Mouse (Mus musculus) ES-CJ7 (cell line): ENCODE measurements around the gene Zfp541.

Experiments used
- DNase-seq: peaks from one replicate; pipeline ENCODE4 v3.0.0; 2011; ENCODE audit warnings: low read depth, low spot score

Zfp541 gene

GRCm38 (mm10) chr7:16044531-16044930, 17.1 kb upstream of the Zfp541 start:
- DNase-seq: no peak

DNA sequence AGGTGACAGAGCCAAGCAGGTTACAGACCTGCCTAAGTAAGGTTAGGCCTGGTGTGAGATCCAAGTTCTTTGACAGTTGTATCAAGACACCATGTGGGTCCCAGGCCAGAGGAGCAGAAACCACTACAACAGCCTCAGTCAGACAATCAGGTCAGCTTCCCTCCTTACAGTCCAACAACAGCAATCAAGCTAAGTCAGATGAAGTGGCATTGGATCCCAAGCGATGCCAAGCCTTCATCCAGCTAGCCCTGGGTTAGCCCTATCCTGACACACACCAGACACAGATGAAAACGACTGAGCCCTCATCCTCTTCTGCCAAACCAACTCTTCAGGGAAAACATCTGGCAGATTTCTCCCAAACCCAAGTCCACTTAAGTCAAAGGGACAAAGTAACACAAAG, 16.1 kb upstream of the Zfp541 start:
- no peak for DNase-seq

GRCm38 (mm10) chr7:16046101-16046480, 15.5 kb upstream of the Zfp541 start:
- DNase-seq: peak; percentile 74

DNA sequence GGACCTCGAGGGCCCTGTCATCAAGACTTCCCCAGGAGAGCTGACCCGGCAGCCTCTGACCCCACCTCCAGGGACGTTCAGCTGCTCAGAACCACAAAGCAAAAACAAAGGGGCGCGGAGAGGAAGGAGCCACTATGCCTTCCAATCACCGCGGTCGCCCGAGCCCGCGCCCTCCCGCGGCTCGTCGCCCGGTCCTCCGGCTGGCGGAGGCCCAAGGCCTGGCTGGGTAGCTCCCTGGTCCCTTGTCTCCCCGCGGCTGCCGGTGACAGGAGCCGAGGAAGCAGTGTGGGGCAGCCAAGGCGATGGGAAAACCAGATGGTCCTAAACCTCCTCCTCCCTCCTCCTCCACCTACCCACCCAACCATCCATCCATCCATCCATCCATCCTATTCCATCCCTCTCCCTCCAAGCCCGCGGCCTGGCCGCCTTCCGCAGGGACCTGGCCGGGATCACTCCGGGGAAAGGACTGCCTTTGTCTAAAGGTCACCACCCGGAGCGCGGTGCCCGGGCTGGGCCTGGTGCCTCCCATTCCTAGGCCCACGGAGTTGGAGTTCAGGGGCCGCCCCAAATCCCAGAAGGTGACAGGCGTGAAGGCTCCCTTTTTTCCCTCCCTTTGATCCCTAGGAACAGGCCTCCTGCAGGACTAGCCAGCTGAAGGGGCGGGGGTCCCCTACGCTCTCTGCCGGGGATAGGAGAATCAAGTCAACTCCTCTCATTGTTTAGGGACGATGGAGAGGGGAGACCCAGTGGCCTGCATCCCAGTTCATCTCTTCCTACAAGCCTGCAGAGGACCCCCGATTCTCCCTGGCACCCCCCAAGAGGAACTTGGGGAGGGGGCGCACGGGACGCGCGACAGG, 14.9 kb upstream of the Zfp541 start:
- no peak for DNase-seq

DNA sequence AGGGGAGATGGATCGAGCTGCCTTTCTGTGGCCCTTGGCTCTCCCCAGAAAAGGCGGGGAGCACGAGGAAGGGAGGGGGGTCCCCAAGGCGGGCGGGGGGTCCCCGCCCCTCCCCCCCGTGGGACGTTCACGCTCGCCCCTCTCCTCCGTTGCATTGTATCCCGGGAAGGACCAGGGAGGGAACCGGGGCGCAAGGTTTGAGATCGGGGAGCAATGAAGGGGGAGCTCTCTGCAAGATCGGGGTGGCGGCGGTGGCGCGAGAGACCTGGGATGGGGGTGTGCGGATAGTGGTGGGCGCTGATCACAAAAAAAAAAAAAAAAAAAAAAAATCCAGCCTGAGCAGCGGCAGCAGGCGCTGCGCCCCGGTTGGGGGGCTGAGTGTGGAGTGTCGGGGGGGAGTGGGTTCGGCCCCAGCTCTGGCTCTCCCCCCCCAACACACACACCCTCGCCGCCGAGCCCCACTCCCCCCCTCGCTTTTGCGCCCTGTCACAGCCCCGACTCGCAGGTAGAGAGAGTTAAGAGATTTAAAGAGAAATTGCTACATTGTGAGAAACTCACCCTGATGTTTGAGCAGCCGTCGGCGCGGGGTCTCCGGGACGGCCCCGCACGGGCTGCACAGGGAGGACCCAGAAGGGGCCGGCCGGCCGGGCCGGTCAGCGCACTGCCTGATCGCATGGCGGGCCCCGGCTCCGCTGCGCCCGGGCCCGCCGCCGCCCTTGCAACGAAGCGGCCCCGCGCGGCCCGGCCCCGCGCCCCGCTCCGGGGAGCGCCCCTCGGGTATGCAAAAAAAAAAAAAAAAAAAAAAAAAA, 14.1 kb upstream of the Zfp541 start, which contains the start of gene Bicra:
Bicra (minus strand) TSS at position 584 of the 809 bp plus-strand sequence.
- peak; percentile 75 for DNase-seq

DNA sequence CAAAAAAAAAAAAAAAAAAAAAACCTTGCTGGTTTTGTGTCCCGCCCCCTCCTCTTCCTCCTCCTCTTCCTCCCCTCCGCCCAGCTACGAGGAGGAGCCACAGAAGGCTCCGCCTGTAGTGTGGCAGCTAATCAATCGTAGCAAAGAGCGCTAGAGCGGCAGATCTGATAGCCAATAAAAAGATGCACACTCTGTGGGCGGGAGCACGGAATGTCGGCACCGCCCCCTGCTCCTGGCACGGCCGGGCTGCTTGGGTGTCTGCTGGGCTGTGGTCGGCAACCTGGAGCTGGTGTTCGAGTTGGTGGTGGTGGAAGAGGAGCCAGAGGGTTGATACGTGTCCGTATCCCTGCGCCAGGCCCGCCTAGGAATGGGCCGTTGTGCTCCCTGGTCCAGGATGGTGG, 13.4 kb upstream of the Zfp541 start:
- peak; percentile 98 for DNase-seq

- peak; percentile 18 for DNase-seq
Measured at GRCm38 (mm10) chr7:16048675-16049575, 12.7 kb upstream of the Zfp541 start.

DNA sequence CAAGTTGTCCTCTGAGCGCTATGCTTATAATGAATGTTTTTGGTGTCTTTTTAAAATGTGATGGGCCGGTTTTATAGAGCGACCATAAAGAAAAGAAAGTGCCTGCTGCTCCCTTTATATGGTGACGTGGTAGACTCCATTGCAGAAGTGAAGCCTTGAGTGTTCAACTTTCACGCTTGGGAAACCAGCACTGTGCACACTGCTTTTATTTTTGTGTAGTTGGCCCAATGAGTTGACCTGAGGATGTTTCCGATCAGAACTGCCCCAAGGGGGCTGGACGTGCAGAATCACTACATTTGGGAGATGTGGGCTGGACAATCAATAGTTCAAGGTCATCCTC, 12.1 kb upstream of the Zfp541 start:
- DNase-seq: no peak

DNA sequence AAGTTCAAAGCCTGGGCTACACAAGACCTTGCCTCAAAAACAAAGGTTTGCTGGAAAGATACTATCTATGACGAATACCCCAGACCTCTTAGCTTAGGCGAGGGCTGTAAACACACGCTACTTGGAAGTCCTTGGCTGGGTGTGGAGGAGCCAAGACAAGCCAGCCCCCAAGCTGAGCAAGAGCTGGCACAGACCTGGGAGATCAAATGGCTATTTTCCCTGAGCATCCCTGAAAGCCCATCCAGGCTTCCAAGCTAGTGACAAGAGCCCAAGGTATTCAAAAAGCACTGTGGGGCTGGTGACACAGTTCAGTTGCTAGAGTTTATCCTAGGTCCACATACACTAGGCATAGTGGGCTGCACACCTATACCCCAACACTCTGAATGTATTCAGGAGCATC, 11.0 kb upstream of the Zfp541 start:
- no peak for DNase-seq

DNA sequence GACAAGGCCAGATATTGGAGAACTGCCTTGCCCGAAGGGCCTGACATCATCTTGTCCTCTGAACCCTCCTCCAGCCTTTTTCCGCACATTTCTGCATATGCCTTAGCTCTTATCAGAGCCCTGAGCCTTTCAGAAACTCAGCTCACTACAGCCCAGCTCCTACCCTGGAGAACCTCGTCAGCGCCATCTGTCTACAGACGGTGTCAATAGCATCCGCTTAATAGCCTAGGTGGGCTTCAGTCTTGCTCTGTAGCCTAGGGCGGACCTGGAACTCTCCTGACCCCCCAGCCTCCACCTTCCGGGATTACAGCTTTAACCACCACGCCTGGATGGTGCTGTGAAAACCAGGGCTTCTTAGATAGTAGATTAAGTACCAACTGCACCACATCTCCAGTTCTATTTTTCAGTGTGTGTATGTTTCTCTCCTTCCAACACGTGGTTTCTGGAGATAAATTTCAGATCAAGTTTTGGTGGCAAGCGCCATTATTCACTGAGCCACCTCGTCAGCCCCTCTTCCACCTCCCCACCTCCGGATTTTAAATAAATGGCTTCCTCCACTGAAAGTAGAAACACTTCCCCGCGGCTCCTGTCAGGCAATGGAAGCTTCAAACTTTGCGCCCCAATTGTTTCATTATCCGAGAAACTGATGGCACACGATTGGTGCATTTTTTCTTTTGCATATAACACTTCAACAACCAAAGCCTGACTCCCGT, 9.6 kb upstream of the Zfp541 start:
- peak; percentile 92 for DNase-seq

- peak; percentile 98 for DNase-seq
Measured at GRCm38 (mm10) chr7:16052684-16053083, 8.9 kb upstream of the Zfp541 start.

DNA sequence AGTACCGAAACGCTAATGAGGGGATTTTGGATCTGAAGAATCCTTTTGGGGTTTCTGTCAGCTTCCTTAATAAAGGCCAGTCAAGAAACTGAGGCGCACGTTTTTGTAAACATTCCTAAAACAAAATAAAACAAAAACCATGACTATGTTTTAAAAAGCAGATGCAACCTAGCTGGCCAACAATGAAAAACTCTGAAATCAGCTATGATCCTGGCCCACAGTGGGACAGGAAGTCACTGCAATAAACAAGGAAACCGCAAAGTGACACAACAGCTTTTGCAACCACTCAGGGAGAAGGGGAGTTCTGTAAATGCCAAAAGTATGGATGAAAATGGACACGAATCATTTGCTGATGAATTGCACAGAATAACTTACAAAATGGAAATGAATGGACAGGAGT, 8.5 kb upstream of the Zfp541 start:
- DNase-seq: no peak

GRCm38 (mm10) chr7:16054966-16055365, 6.6 kb upstream of the Zfp541 start:
- DNase-seq: no peak

GRCm38 (mm10) chr7:16055665-16056064, 5.9 kb upstream of the Zfp541 start:
- DNase-seq: no peak

- DNase-seq: peak; percentile 44
Measured at GRCm38 (mm10) chr7:16056459-16057135, 5.0 kb upstream of the Zfp541 start.

DNA sequence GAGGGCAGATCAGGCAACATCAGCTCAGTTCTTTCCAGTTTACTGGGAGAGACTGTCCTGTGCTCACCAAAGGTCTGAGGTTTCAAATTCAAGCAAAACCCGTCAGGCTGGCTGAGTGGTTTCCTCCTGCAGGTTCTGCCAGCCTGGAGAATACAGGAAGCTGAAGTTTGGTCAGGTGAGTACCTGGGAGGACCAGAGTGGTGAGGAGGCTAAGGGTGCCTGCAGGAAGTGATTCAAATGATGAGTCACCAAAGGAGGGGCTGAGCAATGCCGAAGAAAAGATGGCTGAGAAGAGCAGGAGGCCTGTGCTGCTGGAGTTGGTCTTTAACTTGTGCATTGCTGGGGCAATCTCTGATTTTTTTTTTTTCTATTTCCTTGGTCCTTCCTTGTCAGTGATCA, 4.5 kb upstream of the Zfp541 start:
- DNase-seq: no peak

DNA sequence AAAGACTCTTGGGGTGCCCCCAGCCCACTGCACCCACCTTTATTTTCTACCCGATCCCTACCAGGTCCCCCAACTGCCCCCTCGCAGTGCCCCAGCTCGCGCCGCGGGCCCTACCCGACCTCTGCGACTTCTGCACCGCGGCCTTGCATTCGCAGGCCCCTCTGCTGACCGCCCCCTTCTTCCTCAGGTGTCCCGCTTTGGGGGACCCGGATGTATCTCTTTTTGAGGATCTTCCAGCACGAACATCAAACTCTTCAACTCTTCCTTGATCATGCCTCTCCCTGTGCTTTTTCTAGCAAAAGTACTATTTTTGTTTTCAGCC, 446 bp downstream of the Zfp541 start:
- DNase-seq: no peak

DNA sequence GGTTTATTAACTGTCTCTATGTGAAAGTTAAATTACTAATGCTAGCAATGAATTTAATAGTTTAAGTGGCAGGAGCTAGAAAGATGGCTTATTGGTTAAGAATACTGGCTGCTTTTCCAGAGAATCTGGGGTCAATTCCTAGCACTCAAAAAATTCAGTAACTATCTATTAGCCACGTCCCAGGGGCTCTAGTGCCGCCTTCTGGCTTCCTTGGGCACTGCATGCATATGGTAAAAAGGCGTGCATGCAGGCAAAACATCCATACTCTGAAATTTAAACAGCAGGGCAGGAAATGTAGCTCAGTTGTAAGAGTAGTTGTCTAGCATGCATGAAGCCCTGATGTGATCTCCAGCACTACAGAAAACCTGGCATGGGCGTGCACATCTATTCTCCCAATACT, 1.9 kb downstream of the Zfp541 start:
- DNase-seq: peak; percentile 40

- DNase-seq: no peak
Measured at GRCm38 (mm10) chr7:16070846-16071245, 9.2 kb downstream of the Zfp541 start.

GRCm38 (mm10) chr7:16071906-16072305, 10.3 kb downstream of the Zfp541 start:
- DNase-seq: no peak

DNA sequence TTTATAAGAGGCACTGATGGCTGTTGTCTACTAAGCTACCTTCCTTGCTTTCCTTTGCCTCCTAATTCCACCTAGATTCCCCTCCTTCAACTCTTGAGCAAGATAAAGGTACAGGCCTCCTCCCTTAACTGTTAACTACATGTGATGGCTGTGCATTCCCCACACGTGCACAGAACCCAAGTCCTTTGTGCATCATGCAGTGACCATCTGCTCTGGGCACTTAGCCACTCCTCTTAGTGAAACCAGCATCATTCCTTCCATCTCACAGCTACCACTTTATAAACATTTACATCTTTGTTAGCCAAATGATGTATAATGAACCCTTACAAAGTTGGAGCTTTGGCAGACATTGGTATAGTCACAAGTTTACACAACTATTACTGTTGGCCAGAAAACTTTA, 18.3 kb downstream of the Zfp541 start:
- no peak for DNase-seq
